Mouse (Mus musculus): ENCODE data around the gene Dnah8. TPM values are rescaled to one million over a fixed set of nuclear protein-coding genes. Genes with fewer than 3 reads are reported as not detected.

The Dnah8 gene
- total RNA-seq, 2 experiments from 2014 or later, result 2.4 to 3.5 TPM

- no peak overlapping the region for H3K4me3 ChIP-seq
- no peak for DNase-seq (ENCODE audit: low spot score in 2 of 2)
- TF ChIP-seq CTCF (conservative IDR thresholded peaks at IDR 0.05), result peak; percentile 70
- H3K27ac ChIP-seq, result no peak overlapping the region
These were observed 28.9 kb downstream of the Dnah8 start for GRCm38 (mm10) chr17:30653010-30653409.

GRCm38 (mm10) chr17:30657530-30658151, 33.5 kb downstream of the Dnah8 start:
- DNase-seq (ENCODE audit: low spot score in 2 of 2), result no peak
- H3K27ac ChIP-seq, result peak overlapping the region; percentile 58
- H3K4me3 ChIP-seq, result peak overlapping the region; percentile 52
- TF ChIP-seq CTCF (conservative IDR thresholded peaks at IDR 0.05), result no peak

- Histone ChIP-seq H3K4me3 (peak overlapping the region; percentile 52), H3K27ac (peak overlapping the region; percentile 58)
- no peak for TF ChIP-seq CTCF (conservative IDR thresholded peaks at IDR 0.05)
- peak; percentile 64 to 76 for DNase-seq (ENCODE audit: low spot score in 2 of 2)
These were observed 34.0 kb downstream of the Dnah8 start for GRCm38 (mm10) chr17:30658152-30658544.

GRCm38 (mm10) chr17:30662131-30662530, 38.0 kb downstream of the Dnah8 start:
- Histone ChIP-seq H3K27ac (no peak overlapping the region), H3K4me3 (no peak overlapping the region)
- TF ChIP-seq CTCF (conservative IDR thresholded peaks at IDR 0.05), result no peak
- DNase-seq (ENCODE audit: low spot score in 2 of 2), result no peak

- H3K4me3 ChIP-seq, result no peak overlapping the region
- TF ChIP-seq CTCF (conservative IDR thresholded peaks at IDR 0.05), result no peak
- no peak overlapping the region for H3K27ac ChIP-seq
- DNase-seq (ENCODE audit: low spot score in 2 of 2), result no peak
These were observed 39.0 kb downstream of the Dnah8 start for GRCm38 (mm10) chr17:30663170-30663569.

- TF ChIP-seq CTCF (conservative IDR thresholded peaks at IDR 0.05), result no peak
These were observed 40.7 kb downstream of the Dnah8 start for GRCm38 (mm10) chr17:30664856-30665255.

GRCm38 (mm10) chr17:30672556-30672955, 48.4 kb downstream of the Dnah8 start:
- Histone ChIP-seq H3K4me3 (no peak overlapping the region), H3K27ac (no peak overlapping the region)
- no peak for TF ChIP-seq CTCF (conservative IDR thresholded peaks at IDR 0.05)
- no peak for DNase-seq (ENCODE audit: low spot score in 2 of 2)

More at GRCm38 (mm10) chr17:30664856-30665255, 40.7 kb downstream of the Dnah8 start:
- Histone ChIP-seq H3K4me3 (no peak overlapping the region), H3K27ac (no peak overlapping the region)
- DNase-seq (ENCODE audit: low spot score in 2 of 2), result no peak

GRCm38 (mm10) chr17:30673023-30673422, 48.9 kb downstream of the Dnah8 start:
- H3K27ac ChIP-seq, result no peak overlapping the region
- peak; percentile 58 for TF ChIP-seq CTCF (conservative IDR thresholded peaks at IDR 0.05)
- H3K4me3 ChIP-seq, result no peak overlapping the region
- no peak for DNase-seq (ENCODE audit: low spot score in 2 of 2)

- Histone ChIP-seq H3K27ac (no peak overlapping the region), H3K4me3 (no peak overlapping the region)
- TF ChIP-seq CTCF (conservative IDR thresholded peaks at IDR 0.05), result no peak
- DNase-seq (ENCODE audit: low spot score in 2 of 2), result no peak
These were observed 51.0 kb downstream of the Dnah8 start for GRCm38 (mm10) chr17:30675021-30675740.

GRCm38 (mm10) chr17:30678523-30678922, 54.4 kb downstream of the Dnah8 start:
- no peak overlapping the region for H3K4me3 ChIP-seq
- TF ChIP-seq CTCF (conservative IDR thresholded peaks at IDR 0.05), result no peak
- no peak for DNase-seq (ENCODE audit: low spot score in 2 of 2)
- no peak overlapping the region for H3K27ac ChIP-seq

- Histone ChIP-seq H3K27ac (no peak overlapping the region), H3K4me3 (no peak overlapping the region)
- no peak for DNase-seq (ENCODE audit: low spot score in 2 of 2)
- TF ChIP-seq CTCF (conservative IDR thresholded peaks at IDR 0.05), result peak; percentile 23
These were observed 55.5 kb downstream of the Dnah8 start for GRCm38 (mm10) chr17:30679612-30680011.

GRCm38 (mm10) chr17:30681604-30682003, 57.5 kb downstream of the Dnah8 start:
- DNase-seq (ENCODE audit: low spot score in 2 of 2), result peak in 1 of 2 experiments; percentile 39
- Histone ChIP-seq H3K4me3 (no peak overlapping the region), H3K27ac (no peak overlapping the region)
- peak; percentile 84 for TF ChIP-seq CTCF (conservative IDR thresholded peaks at IDR 0.05)

GRCm38 (mm10) chr17:30690181-30690580, 66.0 kb downstream of the Dnah8 start:
- no peak for TF ChIP-seq CTCF (conservative IDR thresholded peaks at IDR 0.05)
- Histone ChIP-seq H3K4me3 (no peak overlapping the region), H3K27ac (no peak overlapping the region)
- no peak for DNase-seq (ENCODE audit: low spot score in 2 of 2)

- no peak for DNase-seq (ENCODE audit: low spot score in 2 of 2)
- no peak overlapping the region for H3K4me3 ChIP-seq
- TF ChIP-seq CTCF (conservative IDR thresholded peaks at IDR 0.05), result no peak
- no peak overlapping the region for H3K27ac ChIP-seq
These were observed 67.3 kb downstream of the Dnah8 start for GRCm38 (mm10) chr17:30691481-30691880.

All from layer of hippocampus, adult 2 months (tissue).